Mouse (Mus musculus) gastrocnemius, postnatal 10 days (tissue): ENCODE results near the gene Rftn2. TPM values are rescaled to one million over a fixed set of nuclear protein-coding genes. Genes with fewer than 3 reads are reported as not detected.
"Not testable (repeated sequence)": the region's sequence is repeated elsewhere in the genome, so short reads cannot be mapped to it uniquely, and the experiment has no call there.

ENCODE experiments used
- DNase-seq: peaks from one replicate; pipeline ENCODE4 v3.0.0; 2021; ENCODE audit warnings: mixed read lengths
- total RNA-seq, 2 experiments: library from RNA; stranded (reverse); gene quantifications; 2 replicates each; pipeline ENCODE4 v1.2.3; 2021

The Rftn2 gene
- total RNA-seq, 2 experiments from 2014 or later: 12.6 to 17.3 TPM

DNA sequence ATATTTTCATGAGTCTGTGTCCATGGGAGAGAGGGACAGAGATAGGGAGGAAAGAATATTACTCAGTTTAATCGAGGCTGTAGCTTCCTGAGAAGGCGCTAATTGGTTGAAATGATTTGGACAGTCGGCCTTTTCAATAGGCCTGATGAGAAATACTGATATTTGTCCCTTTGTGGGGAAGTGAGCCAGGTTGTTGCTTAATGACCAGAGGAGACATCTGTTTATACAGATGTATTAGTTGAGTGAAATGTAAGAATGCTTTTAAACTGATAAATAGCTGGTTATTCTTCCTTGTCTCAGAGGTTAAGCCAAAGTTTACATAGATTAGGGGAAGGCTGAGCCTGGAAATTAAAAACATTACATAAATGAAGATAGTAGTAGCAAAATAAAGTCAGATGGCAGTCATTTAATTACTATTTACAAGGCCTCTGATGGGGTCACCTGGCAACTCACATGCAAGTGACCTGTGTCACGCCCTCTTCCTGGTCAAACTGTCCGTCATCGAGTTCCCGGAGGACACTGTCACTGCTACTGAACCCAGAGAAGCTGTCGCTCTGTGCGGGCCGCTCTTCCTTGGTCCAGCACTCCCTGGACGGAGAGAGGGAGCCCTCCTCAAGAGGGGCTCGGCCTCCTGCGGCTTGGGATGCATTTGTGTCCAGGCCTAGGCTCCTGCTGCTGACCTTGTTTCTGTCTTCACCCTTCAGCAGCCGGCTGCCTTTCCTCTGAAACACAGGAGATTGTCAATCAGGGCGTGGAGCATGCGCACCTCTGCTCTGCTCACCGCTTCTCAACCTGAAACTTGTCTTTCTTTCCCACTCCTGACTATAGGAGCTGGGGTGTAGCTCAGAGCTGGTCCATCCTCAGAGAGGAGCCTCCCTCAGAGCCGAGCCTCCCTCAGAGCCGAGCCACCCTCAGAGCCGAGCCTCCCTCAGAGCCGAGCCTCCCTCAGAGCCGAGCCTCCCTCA is 54.9 kb downstream of the Rftn2 start:
- no peak for DNase-seq

DNA sequence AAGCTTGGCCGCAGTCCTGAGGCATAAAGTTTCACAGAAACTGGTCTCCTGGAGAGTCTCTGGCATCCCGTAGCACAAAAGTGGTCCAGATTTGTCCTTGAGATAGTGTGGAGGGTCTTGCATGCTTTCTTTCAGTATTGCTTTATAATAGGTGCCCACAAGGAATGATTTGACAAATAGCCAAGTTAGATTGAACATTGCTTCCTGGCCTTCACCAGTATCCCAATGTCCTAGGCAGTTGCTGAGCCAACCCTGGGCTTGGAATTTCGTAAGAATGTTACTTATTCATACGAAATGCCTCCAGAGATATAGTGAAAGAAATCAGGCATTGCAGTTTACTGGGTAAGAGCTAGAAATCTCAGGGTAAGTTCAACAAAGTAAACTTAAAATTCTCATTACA is 58.0 kb downstream of the Rftn2 start:
- no peak for DNase-seq

DNA sequence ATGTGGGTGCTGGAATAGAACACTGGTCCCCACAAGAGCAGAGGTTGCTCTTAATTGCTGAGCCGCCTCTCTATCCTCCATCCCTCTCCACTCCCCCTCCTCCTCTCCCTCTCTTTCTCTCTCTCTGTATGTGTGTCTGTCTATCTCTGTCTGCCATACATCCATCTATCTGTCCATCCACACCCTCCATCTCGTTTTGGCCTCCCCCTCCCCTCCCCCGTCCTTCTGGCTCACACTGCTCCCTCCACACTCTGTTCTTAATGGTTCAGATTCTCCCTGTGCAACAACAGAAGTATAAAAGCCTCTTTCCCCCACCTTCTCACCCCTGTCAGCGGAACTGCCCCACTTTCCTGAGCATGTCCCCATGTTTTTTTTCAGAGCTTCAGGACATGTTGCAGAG is 59.0 kb downstream of the Rftn2 start:
- DNase-seq: no peak

DNA sequence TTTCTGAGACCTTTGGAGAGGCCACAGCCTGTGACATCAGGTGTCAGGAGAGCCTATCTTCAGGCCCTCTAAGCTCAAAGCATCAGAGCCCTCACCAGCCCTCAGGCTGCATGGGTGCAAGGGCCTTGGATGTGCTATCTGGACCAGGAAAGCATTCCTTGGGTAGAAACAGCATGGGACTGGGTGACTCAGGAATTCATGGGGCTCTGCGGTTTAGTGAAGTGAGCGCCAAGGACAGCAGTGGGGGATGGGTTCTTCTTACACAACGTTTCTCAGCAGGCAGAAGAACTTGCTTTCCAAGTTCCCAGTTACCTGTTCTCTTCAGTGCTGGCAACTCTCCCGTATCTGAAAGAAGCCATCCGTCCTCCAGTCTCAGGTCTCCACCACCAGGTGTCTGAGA is 62.6 kb downstream of the Rftn2 start:
- DNase-seq: no peak

DNA sequence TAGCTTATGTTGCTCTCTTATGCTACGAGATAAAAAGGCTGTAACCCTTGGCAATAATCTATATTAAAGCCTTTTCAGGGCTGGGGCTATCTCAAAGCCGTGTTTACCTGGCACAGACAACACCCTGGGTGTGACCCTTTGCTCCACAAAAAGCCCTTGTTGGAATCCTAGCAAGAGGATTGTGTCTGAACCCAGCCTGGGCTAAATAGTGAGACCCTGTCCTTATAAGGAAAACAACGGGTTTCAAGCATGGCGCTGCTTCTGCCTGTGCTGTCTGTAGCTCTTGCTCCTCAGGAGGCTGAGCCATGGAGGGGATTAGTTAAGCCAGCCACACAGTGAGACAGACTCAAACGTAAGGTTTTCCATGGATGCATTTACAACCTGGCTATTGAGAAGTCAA is 63.8 kb downstream of the Rftn2 start:
- DNase-seq: no peak

DNA sequence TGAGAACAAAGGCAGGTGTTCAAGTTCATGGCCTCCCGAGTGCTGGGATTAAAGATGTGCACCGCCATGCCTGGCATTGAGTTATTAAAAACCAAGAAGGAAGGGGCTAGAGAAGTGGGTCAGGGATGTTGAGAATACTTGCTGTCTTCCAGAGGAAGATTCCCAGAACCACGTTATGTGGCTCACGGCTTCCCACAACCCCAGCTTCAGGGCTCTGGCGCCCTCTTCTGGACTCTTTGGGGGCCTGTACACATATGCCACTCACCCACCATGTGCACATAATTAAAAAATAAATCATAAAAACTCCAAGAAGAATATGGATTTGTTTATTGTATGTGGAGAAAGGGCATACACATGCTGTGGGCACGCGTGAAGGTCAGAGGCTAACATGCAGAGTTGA is 64.7 kb downstream of the Rftn2 start:
- DNase-seq: peak; percentile 23

DNA sequence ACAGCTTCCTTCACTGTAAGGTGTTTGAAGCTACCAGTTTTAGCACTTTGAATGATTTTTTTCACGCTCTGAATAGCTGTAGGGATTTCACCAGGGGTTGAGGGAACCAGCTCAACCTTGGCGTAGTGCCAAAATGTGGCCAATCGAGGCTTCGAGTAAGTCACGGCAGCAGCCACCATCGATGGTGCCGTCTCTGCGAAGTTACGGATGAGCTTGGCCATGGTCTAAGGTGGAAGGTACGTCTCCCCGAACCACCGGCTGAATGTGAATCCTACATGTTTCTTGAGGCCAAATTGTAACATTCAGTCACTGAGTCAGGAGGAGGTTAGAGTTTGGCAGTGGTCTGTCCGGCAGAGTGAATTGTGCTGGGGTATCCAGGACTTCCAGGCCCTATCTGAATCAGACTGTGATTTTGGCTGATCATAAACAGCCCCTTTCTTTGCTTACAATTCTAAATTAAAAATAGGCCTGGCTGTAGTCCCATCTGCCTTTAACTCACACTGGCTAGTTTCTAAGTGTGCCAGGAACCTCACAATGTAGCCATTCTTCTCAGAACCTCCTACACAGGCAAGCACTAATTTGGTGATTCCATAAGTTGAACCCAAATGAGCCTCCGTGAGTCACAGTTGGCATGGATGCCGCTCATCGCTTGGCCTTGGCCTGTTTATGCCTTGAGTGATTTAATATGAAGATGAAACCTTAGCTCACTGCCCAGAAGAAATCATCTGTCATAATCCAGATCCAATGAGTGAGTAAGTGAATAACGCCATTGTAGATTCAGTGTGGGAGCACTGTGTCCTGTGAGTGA is 65.5 kb downstream of the Rftn2 start:
- DNase-seq: peak; percentile 11

DNA sequence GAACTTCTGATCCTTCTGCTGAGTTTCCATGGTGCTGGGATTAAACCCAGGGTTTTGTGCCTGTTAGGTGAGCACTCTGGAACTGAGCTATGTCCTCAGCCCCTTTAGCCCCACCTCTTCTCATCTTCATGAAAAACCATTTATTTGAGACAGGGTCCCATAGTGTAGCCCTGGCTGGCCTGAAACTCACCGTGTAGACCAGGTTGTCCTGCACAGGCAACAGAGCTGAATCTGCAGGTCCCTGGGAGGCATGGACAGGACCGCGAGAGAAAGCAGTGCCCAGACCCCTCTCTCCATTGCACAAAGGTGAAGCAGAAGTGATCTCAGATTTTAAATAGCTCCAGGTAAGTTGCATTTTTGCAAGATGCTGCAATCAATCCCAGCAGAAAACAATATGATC is 66.4 kb downstream of the Rftn2 start:
- DNase-seq: no peak

DNA sequence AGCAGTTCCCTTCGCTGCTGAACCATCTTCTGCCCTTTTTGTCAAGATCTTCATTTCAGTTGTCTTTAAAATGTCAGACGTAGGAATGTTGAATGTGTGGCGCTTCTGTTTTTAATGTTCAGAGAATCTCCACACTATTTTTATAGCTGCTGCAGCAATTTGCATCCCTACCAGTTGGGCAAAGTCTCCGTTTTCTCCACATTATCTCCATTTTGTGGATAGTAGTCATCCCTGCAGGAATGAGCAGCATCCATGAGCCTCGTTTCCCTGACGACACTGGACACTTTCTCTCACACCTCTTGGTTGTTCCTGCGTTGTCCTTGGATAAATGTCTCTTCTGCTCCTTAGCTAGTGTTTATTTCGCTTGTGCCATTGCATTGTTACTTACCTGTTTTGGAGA is 67.8 kb downstream of the Rftn2 start:
- DNase-seq: no peak

DNA sequence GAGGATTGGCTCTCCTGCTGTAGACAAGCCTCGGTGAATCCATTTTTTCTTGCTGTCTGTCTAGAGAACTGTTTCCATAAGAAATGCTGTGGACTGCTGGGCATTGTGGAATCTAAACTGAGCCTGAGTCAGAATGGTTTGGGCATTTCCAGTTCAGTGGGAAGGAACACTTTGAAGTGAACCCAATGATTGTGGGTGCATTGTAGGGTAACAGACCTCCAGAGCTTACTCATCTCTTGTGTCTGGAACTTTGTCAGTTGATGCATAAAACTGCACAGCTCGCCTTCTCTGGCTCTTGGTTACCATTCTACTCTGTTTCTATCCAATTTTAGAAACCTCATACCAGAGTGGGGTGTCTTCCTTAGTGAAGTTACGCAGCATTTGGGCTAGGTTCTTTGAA is 68.4 kb downstream of the Rftn2 start:
- no peak for DNase-seq

DNA sequence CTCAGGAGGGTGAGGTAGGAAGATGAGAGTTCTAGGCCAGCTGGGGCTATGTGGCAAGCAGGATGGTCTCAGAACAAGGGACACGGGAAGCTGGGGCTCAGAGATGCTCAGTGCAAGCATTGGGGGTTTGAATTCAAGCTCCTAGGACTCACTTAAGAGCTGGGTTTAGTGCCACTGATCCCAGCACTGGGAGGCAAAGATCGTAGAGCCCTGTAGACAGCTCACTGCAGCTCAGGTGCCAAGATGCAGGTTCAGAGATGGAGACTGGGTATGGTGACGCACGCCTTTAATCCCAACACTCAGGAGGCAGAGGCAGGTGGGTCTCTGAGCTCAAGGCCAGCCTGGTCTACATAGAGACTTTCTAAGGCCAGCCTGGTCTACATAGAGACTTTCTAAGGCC is 69.3 kb downstream of the Rftn2 start:
- no peak for DNase-seq

DNA sequence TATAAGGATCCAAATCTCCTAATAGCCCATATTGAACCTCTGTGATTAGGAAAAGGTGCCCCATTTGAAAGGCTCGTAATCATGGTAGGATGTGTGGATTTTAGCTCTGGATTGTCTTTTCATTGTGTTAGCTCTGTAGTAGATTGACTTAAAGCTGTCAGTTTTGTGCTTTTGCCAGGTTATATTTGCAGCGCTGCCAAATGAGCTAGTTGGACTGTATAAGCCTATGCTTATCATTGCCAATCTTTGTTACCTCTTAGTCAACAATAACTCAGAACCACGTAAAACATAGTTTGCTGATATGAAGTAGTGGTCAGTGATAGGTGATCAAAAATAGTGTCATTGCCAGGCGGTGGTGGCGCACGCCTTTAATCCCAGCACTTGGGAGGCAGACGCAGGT is 81.0 kb downstream of the Rftn2 start:
- no peak for DNase-seq

DNA sequence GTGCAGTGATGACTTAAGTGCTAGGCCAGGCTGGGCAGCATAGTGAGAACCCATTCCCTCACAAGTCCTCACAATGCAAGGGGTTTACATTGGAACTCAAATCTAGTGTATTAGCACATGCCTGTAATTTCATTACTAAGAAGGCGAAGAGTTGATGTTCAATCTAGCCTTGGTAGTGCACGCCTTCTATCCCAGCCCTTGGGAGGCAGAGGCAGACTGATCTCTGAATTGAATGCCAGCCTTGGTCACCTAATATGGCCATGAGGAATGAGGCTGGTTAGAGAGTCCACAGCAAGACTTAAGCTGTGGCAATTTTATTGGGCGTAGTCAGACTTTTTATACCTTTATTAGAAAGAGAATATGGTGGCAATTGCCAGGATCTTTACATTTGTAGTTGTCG is 82.2 kb downstream of the Rftn2 start:
- DNase-seq: no peak

DNA sequence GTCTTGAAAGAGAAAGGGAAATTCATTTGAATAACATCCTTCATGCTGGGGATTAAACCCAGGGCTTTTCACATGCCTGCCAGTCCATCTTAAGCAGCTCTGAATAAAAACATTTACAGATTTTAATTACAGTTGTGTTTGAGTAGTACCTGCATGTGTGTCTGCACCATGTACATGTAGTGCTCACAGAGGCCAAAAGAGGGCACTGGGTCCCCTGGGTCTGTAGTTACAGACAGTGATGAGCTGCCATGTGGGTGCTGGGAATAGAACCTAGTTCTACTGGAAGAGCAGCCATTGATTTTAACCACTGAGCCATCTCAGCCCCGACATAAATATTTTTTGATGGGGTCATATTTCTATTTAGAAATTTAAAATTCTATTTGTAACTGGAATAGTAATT is 90.7 kb downstream of the Rftn2 start:
- DNase-seq: no peak

DNA sequence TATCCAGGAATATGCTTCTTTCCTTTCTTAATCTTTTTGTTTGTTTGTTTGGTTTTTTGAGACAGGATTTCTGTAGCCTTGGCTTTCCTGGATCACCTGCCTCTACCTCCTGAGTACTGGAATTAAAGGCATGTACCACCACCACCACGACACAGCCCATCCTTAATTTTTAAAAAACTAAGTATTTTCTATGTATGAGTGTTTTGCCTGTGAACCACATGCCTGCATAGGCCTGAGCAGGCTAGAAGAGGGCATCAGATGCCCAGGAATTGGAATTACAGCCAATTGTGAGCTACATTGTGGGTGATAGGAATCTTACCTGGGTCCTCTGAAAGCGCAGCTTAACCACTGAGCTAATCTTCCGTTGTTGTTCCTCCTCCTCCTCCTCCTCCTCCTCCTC is 92.3 kb downstream of the Rftn2 start:
- DNase-seq: no peak

DNA sequence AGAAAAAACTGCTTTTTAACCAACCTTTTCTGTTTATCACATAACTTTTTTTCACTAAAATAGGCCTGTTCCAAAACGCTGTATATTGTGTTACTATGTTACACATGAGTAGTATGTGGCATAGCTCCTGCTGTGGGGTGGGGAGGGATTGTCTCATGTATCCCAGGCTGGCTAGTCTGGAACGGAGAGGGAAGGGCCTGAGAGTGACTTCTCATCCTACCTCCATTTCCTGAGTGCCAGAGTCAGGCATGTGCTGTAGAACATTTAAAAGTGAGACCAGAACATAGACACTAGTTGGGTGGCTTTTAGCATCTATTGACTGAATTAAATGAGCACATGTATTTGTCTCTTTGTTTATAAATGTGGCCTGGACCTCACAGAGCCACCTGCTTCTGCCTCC is 93.4 kb downstream of the Rftn2 start:
- no peak for DNase-seq

DNA sequence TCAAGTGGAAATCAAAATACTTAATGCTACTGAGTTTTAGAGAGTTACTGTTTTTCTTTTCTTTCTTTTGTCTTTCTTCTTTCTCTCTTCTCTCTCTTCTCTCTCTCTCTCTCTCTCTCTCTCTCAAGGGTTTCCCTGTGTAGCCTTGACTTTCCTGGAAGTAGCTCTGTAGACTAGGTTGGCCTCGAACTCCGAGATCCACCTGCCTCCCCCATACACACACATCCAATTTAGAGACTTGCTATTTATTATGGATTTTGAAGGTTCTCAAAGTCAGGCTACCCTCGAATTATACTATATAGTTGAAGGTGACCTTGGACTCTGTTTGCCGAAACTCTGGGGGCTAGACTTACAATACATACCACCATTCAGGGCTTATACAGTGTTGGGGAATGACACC is 94.3 kb downstream of the Rftn2 start:
- no peak for DNase-seq

DNA sequence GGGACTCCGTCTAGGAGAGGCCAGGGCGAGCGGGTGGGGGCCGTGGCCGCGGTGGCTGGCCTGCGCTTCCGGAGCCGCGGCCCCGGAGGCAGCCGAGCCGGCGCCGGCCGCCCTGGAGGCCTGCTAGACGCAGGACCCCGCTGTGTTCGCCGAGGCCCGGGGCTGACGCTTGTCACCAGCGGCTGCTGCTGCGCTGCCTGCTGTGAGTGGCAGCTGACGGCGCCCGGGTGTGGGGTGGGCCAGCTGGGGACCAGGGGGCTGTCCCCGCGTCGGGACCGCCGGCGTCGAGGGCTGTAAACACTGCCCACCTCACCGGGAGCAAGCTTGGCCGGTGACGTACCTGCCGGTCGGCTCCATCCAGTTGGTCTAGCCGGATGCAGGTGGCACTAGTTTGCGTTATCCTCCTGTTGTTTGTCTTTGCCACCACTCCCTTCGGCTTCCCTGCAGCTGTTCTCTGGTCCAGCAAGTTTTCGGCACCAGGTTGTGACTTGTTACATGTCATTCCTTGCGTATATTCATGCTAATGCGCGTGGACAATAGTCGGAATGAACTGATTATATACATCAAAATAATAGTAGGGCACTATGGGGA is 95.1 kb downstream of the Rftn2 start:
- DNase-seq: no peak

DNA sequence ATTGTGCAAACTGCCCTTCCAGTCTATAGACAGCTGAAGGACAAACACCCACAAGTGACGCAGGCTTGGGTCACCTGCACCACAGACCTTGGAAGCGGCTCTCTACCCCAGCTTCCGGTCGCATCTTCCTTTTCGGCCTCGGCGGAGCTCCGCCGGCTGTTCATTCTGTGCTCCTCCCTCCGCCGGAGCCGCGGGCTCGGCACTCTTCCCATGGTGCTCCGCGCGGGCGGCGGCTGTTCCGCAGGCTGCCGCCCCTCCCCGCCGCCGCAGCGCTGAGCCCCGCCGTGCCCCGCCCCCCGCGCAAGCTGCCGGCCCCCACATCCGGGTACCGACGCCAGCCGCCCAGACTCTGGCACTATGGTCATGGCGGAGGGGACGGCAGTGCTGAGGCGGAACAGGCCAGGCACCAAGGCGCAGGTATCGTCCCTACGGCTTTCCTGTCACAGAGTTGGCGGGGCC is 95.6 kb downstream of the Rftn2 start, which contains the start of gene Mob4:
TSS of gene Mob4 (plus strand) at position 289 of the 459 bp plus-strand sequence.
- peak; percentile 97 for DNase-seq

DNA sequence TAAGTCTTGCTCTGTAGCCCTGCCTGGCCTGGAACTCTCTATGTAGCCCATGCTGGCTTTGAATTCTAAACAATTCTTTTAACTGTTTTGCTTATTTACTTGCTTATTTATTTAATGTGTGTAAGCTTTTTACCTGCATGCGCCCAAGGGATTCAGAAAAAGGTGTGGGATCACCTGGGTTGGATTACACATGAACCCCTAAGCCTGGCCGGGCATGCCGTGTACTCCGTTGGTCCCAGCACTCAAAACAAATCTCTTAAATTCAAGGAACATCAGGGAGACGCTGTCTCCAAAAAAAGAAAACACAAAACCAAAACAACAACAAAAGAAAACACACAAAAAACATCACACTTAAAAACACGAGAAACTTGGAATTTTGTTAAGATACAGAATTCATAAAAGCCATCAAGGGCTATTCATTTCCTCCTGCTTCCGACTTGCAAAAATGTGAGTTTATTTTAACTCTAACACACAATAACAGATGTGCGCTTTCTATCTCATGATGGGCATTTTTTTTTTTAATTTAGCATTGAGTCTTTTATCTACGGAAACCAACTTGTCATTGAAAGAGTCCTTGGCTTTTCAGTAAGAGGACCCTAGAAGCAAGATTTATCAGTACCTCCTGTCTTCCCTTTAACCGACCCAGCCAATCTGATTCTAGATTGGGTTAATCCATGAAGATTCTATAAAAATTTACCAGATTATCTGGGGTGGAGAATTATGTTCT is 96.2 kb downstream of the Rftn2 start:
- DNase-seq: no peak

DNA sequence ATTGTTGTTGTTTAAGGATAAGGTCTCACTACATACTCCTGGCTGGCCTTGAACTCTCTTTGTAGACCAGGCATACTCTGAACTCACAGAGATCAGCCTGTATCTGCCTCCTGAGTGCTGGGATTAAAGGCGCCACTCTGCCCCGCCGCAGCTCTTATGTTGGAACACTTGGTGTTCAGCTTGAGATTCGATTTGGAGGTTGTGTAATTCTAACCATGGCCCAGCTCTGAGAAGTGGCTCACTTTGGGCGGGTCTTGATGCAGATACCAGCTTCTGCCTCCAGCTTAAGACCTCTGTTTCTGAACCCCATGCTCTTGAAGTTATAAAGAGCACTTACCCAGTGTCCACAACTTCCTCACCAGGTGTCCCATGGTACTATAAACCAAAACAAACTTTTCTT is 96.9 kb downstream of the Rftn2 start:
- no peak for DNase-seq

DNA sequence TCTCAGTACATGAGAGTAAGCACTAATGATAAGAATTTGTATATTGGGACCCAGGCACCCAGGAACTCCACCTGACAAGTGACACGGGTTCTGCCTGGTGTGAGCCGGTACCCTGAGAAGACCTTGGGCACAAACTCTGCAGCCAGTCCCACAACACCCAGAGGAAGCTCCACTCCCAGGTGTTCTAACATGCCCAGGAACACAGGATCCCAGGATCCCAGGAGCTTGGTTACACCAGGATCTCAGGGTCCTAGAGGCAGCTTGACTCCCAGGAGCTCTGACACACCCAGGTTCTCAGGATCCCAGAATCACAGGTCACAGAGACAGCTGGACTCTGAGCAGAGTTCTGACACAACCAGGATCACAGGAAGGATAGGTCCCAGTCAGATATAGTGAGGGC is 102.4 kb downstream of the Rftn2 start:
- DNase-seq: not testable (repeated sequence)
